Mouse (Mus musculus) spleen, adult 2 months (tissue): ENCODE results near the gene Tenm4.

ENCODE experiments used
- CTCF ChIP-seq: fragments of 200-500 bp; IDR thresholded peaks from 2 replicates; pipeline ENCODE4 v1.5.1; 2011; ENCODE audit warnings: mild to moderate bottlenecking, inconsistent platforms; ENCODE audit not compliant: insufficient read depth, insufficient read length, insufficient replicate concordance; ENCODE audit errors: extremely low read depth
- POLR2A ChIP-seq: fragments of 200-500 bp; IDR thresholded peaks from 2 replicates; pipeline ENCODE4 v1.6.1; 2011; ENCODE audit warnings: low read depth, low read length, inconsistent platforms

DNA sequence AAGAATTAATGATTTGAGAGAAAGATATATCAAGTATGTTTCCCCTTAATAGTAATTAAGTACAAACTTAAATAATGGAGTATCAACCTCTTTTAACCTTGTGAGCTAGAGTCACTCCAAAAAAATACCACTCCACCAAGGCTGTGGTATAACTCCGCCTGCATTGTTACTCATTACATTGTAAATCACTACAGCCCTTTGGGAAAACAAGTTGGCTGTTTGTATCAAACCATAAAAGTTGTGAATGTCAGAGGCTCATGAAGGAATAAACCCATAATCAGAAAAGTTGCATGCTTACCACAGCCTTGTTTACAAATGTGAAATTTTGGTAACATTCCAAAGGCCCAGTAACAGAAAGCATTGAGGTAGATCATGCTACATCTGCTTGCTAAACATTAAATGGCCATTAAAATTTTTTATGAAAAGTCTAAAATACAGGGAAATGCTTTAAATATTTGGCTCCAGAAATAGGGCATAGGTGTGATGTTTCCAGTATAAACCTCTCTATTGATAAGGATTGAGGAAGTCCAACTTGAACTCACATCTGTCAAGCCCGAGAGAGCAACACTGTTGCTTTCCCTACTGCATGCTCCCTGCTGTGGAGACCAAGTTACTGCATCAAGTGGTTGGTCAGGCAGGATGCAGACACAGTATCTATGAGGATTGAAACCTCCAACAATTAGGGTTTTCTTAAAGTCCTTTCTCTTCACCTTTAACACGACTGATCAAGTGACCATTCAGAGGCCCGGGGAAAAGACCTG is 582.5 kb downstream of the Tenm4 start:
- no peak for TF ChIP-seq POLR2A
- TF ChIP-seq CTCF = no peak
